Mouse (Mus musculus) thymus, adult 2 months (tissue): ENCODE results near the gene Mpped1. TPM values are rescaled to one million over a fixed set of nuclear protein-coding genes. Genes with fewer than 3 reads are reported as not detected.

Experiments used
- DNase-seq: peaks from one replicate; pipeline ENCODE4 v3.0.0; 2021
- H3K27ac ChIP-seq: fragments of 200-500 bp; 2 replicates; pipeline ENCODE4 v1.5.1; 2012; ENCODE audit warnings: low read length, control low read depth; ENCODE audit not compliant: control insufficient read depth, insufficient read depth
- H3K27me3 ChIP-seq: fragments of 200-500 bp; 2 replicates; pipeline ENCODE4 v1.6.1; 2012; ENCODE audit warnings: mild to moderate bottlenecking, low read length, moderate library complexity, mixed read lengths; ENCODE audit not compliant: control insufficient read depth, insufficient read depth
- H3K36me3 ChIP-seq: fragments of 200-500 bp; 2 replicates; pipeline ENCODE4 v1.6.1; 2012; ENCODE audit warnings: mild to moderate bottlenecking, low read length, moderate library complexity; ENCODE audit not compliant: control insufficient read depth, insufficient read depth
- H3K4me1 ChIP-seq: fragments of 200-500 bp; replicated peaks from 2 replicates; pipeline ENCODE4 v1.6.1; 2012; ENCODE audit warnings: low read length; ENCODE audit not compliant: control insufficient read depth, insufficient read depth
- H3K4me3 ChIP-seq: fragments of 200-500 bp; 2 replicates; pipeline ENCODE4 v1.5.1; 2012; ENCODE audit warnings: mild to moderate bottlenecking, low read length, control low read depth, moderate library complexity; ENCODE audit not compliant: control insufficient read depth, insufficient read depth
- CTCF ChIP-seq: fragments of 200-500 bp; IDR thresholded peaks from 2 replicates; pipeline ENCODE4 v1.5.1; 2012; ENCODE audit warnings: mild to moderate bottlenecking, control low read depth, low read length, moderate library complexity, borderline replicate concordance; ENCODE audit not compliant: control insufficient read depth, poor library complexity, insufficient read depth; ENCODE audit errors: extremely low read depth
- POLR2A ChIP-seq: fragments of 200-500 bp; IDR thresholded peaks from 2 replicates; pipeline ENCODE4 v1.6.1; 2012; ENCODE audit warnings: mild to moderate bottlenecking, low read length, control low read depth, moderate library complexity; ENCODE audit not compliant: control insufficient read depth, poor library complexity, insufficient read depth; ENCODE audit errors: extremely low read depth
- WGBS: fragments of 180-500 bp; shearing (Covaris S2); methylation state at CpG from one replicate; pipeline ENCODE4 v1.1.7; 2018; 5-methylcytosine and 5-hydroxymethylcytosine counted together
- polyA plus RNA-seq: library from polyadenylated mRNA; depleted of rRNA; stranded (reverse); fragments of >200 nt; gene quantifications from 2 replicates; pipeline ENCODE4 v1.2.3, GENCODE M21; 2012

The Mpped1 gene
- polyA plus RNA-seq, 1 experiment, result 0.31 TPM

DNA sequence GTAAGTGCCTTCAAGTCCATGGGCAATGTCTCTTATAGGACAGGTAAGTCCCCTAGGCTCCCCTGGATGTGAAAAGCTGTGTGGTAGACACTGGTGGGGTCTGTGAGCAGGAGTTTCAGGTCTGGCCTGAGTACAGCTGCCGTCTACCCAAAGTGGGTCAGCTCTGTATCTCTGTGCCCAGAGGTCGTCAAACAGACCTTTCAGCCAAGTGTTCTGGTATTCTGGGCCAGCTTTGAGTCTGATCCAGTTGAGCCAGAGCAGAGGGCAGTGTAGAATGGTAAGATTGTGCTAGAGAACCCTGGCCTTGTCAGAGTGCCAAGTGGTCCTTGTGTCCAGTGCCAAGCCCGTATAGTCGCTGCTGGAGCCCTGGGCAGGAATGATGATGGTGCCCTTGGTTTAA is 6.3 kb upstream of the Mpped1 start:
- Histone ChIP-seq H3K27ac (no peak overlapping the region), H3K4me3 (no peak overlapping the region), H3K27me3 (no peaks in the 10 kb centered on the region), H3K4me1 (no peaks in the 10 kb centered on the region), H3K36me3 (no peaks in the 10 kb centered on the region)
- WGBS, result 88% methylated on average over 4 of the region's 4 CpGs
- DNase-seq, result no peak
- no peak for TF ChIP-seq CTCF
- no peak for TF ChIP-seq POLR2A

DNA sequence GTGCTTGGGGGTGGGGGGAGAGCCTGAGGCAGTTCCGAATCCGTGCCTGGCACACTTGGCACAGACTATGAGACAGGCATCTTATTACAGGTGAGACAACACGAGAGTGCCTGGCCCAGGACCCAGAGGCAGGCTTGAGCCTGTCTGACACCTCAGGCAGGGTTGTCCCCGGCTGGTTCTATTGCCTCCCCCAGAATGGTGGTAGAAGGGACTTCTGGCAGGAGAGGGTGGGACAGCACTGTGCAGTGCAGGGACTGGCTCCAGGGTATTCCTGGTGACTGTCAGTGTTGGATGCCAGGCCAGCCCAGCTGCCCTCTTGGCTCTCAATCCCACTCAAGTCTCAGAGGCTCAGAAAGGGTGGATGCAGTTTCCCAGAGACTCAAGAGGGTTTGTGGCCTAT is 4.3 kb upstream of the Mpped1 start:
- 66% methylated on average over 4 of the region's 4 CpGs for WGBS
- no peak for DNase-seq
- H3K27me3 ChIP-seq, result no peaks in the 10 kb centered on the region; the same call in 1 of the 2 replicates

DNA sequence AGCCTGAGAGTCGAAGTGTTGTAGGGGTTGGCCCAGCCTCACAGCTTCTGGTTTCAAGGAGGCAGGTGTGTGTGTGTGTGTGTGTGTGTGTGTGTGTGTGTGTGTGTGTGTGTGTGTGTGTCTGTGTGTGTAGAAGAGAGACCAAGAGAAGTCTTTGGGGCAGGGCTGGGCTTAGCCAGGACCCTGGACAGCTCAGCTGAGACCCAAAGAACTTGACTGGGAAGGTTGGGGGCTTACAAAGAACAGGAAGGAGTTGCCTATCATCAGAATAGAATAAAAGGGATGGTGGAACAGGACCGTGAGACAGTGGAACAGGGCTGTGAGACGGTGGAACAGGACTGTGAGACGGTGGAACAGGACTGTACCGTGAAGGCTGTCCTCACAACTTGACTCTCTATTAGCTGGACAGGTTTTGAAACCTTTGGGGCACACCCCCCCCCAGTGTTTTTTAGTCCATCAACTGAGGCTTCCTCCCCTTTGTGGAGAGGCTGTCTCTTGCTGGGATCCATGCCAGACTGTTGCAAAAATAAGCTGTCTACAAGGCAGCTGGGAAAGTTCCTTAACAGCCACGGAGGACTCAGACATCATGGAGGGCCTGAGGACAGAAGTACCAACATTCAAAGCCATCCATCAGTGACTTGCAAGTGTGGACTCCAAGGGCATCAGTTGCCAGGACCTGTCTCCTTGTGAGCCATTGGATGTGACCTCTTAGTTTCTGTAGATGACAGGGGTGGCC is 2.8 kb upstream of the Mpped1 start:
- Histone ChIP-seq H3K27me3 (peaks cover 3% of the 10 kb centered on the region; the same call in 1 of the 2 replicates), H3K27ac (no peak overlapping the region), H3K36me3 (no peaks in the 10 kb centered on the region), H3K4me3 (no peak overlapping the region), H3K4me1 (no peaks in the 10 kb centered on the region)
- no peak for TF ChIP-seq POLR2A
- no peak for DNase-seq
- 77% methylated on average over 6 of the region's 6 CpGs for WGBS

More for the DNA sequence above, 4.3 kb upstream of the Mpped1 start:
- H3K27ac ChIP-seq, result no peak overlapping the region
- no peaks in the 10 kb centered on the region for H3K4me1 ChIP-seq
- H3K4me3 ChIP-seq, result no peak overlapping the region
- H3K36me3 ChIP-seq, result no peaks in the 10 kb centered on the region
- TF ChIP-seq POLR2A, result no peak
- TF ChIP-seq CTCF, result no peak

DNA sequence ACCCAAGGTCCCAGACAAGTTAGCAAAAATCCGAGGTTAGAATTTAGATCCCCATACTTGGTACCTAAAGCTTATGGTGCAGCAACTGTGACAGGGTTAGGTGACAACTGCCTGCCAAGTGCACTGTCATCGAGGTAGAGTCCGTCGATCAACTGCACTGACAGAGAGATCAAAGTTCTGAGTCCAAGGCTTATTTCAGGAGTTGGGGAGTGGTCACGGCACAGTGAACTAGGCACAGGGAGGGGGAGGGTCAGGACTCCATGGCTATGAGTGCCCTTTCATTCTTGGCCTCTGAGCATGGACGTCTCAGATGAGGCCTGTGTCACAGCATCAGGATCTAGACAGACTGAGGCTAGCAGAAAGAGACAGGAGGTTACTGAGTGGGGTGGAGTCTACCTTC is 1.8 kb upstream of the Mpped1 start:
- TF ChIP-seq CTCF, result no peak
- no peak for TF ChIP-seq POLR2A
- H3K27ac ChIP-seq, result no peak overlapping the region
- no peak for DNase-seq
- H3K27me3 ChIP-seq, result peaks cover 3% of the 10 kb centered on the region; the same call in 1 of the 2 replicates
- H3K36me3 ChIP-seq, result no peaks in the 10 kb centered on the region
- H3K4me3 ChIP-seq, result no peak overlapping the region
- no peaks in the 10 kb centered on the region for H3K4me1 ChIP-seq
- 79% methylated on average over 6 of the region's 6 CpGs for WGBS

DNA sequence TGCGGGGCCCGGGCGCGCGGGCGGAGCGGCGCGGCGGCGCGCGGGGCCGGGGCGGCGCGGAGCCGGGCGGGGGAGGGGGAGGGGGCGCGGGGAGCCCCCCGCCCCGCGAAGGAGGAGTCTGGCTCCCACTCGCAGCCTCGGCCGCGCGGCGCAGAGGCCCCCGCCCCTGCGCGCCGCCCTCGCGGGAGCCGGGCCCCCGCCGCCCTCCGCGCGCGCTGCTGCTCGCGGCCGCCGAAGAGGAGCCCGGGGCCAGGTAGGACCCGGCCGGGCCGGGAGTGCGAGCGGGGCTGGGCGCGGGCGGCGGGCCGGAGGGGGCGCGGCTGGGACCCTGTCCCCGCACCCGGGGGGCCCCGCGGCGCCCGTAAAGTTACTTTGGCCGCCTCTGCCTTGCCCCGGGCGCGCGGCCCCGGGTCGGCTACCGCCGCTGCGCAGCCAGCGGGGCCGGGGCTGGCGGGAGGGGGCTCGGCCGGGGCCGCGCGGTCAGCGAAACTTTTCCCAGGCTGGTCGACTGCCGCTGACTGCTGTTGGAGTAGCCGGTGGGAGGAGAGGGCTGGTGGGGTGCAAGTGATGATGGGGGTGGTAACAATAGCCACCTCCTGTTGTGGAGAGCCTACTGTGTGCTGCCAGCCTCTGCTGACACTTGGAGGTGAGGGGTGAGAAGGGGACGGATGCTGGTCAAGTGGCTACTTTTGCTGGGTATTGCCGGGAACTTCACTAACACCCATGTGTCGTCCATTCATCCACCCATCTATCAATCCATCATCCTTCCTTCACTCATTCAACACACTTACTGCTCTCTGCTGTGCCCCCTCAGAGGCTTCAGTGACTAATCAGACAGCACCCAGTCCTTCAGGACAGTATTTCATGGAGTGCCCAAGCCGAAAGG is 831 bp downstream of the Mpped1 start:
- WGBS, result 13% methylated on average over 90 of the region's 92 CpGs
- H3K4me1 ChIP-seq, result no peaks in the 10 kb centered on the region
- H3K27ac ChIP-seq, result no peak overlapping the region
- DNase-seq, result no peak
- TF ChIP-seq CTCF, result no peak
- H3K36me3 ChIP-seq, result no peaks in the 10 kb centered on the region
- H3K27me3 ChIP-seq, result peaks cover 3% of the 10 kb centered on the region; the same call in 1 of the 2 replicates
- H3K4me3 ChIP-seq, result no peak overlapping the region

DNA sequence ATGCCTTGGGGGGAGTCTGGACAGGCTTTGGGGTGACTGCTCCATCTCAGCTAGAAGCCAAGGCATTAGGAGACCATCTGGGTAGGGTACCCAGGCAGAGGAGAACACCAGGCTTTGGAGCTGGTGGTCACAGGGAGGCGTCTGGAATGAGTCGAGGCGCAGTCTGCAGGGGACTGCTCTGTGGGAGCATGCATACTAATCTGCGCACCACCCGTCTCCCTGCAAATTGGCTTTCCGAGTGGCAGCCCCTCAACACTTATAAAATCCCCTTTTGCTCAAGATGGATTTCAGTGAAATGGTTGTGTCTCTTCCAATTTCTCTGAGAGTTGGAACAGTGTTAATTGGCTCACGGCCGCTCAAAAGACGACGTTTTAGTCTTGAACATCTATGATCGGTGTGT is 2.0 kb downstream of the Mpped1 start:
- Histone ChIP-seq H3K4me3 (no peak overlapping the region), H3K27me3 (peaks cover 3% of the 10 kb centered on the region; the same call in 1 of the 2 replicates), H3K36me3 (no peaks in the 10 kb centered on the region), H3K27ac (no peak overlapping the region), H3K4me1 (no peaks in the 10 kb centered on the region)
- no peak for DNase-seq
- TF ChIP-seq CTCF, result no peak
- no peak for TF ChIP-seq POLR2A
- WGBS, result 87% methylated on average over 11 of the region's 11 CpGs

DNA sequence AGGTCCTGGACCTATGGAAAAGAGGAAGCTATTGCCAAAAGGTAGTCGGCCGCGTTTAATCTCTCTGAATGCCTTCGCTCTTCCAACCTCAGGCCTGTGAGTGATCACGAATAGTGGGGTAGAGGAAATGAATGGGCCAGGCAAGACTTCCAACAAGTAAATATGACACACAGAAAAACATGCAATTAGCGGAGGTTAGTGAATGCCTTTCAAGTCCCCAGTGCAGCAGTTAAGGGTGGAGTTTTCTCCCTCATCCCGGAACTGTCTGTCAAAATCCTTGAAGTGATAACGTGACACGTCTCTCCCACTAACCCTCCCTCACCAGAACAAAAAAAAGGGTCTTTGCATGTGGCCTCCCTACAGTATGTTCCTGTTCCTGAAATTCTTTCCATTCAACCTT is 3.0 kb downstream of the Mpped1 start:
- no peak for TF ChIP-seq POLR2A
- TF ChIP-seq CTCF, result no peak
- Histone ChIP-seq H3K4me1 (no peaks in the 10 kb centered on the region), H3K27me3 (peaks cover 3% of the 10 kb centered on the region; the same call in 1 of the 2 replicates), H3K4me3 (no peak overlapping the region), H3K27ac (no peak overlapping the region), H3K36me3 (no peaks in the 10 kb centered on the region)
- WGBS, result 73% methylated on average over 9 of the region's 9 CpGs
- DNase-seq, result no peak
